Mouse (Mus musculus) erythroid progenitor cell, adult 5-6 weeks (primary cell): Measurements from ENCODE around the gene Sez6l. TPM values are rescaled to one million over a fixed set of nuclear protein-coding genes. Genes with fewer than 3 reads are reported as not detected.

Experiments
- ATAC-seq: replicated peaks from 2 replicates; pipeline ENCODE4 v1.8.0; 2016; ENCODE audit warnings: moderate number of reproducible peaks, mild to moderate bottlenecking, moderate TSS enrichment, inconsistent platforms; ENCODE audit not compliant: poor library complexity, low FRiP score, severe bottlenecking
- total RNA-seq, 2 experiments: library from RNA; stranded (forward) in 1 of 2; stranded (reverse) in 1 of 2; fragments of 150-400 nt in 1 of 2; fragments of 186-747, 209-891 nt in 1 of 2; gene quantifications; 2 replicates each; pipeline versions ENCODE4 v1.2.3 to v1.2.4; 2015 to 2017; ENCODE audit warnings: low replicate concordance in 2 of 2

The Sez6l gene
- total RNA-seq, 2 experiments from 2014 or later: not detected

- no peak for ATAC-seq
These were observed 38.7 kb downstream of the Sez6l start for GRCm38 (mm10) chr5:112538295-112538694.

GRCm38 (mm10) chr5:112535868-112536267, 41.1 kb downstream of the Sez6l start:
- no peak for ATAC-seq

- no peak for ATAC-seq
These were observed 42.8 kb downstream of the Sez6l start for GRCm38 (mm10) chr5:112534146-112534545.

GRCm38 (mm10) chr5:112533312-112534075, 43.5 kb downstream of the Sez6l start:
- no peak for ATAC-seq

- ATAC-seq: no peak
These were observed 44.1 kb downstream of the Sez6l start for GRCm38 (mm10) chr5:112532894-112533293.

GRCm38 (mm10) chr5:112532210-112532609, 44.8 kb downstream of the Sez6l start:
- ATAC-seq: no peak

- ATAC-seq: no peak
These were observed 45.9 kb downstream of the Sez6l start for GRCm38 (mm10) chr5:112531111-112531510.

- ATAC-seq: no peak
These were observed 50.0 kb downstream of the Sez6l start for GRCm38 (mm10) chr5:112526936-112527335.

GRCm38 (mm10) chr5:112526435-112526834, 50.5 kb downstream of the Sez6l start:
- no peak for ATAC-seq

GRCm38 (mm10) chr5:112525980-112526379, 51.0 kb downstream of the Sez6l start:
- ATAC-seq: no peak

- no peak for ATAC-seq
These were observed 51.7 kb downstream of the Sez6l start for GRCm38 (mm10) chr5:112525271-112525670.

- no peak for ATAC-seq
These were observed 53.2 kb downstream of the Sez6l start for GRCm38 (mm10) chr5:112523796-112524195.

GRCm38 (mm10) chr5:112523331-112523730, 53.7 kb downstream of the Sez6l start:
- ATAC-seq: no peak

GRCm38 (mm10) chr5:112521703-112522527, 55.1 kb downstream of the Sez6l start:
- no peak for ATAC-seq

- no peak for ATAC-seq
These were observed 55.9 kb downstream of the Sez6l start for GRCm38 (mm10) chr5:112520826-112521702.

GRCm38 (mm10) chr5:112518773-112519172, 58.2 kb downstream of the Sez6l start:
- no peak for ATAC-seq

- no peak for ATAC-seq
These were observed 59.5 kb downstream of the Sez6l start for GRCm38 (mm10) chr5:112517454-112517853.

- ATAC-seq: no peak
These were observed 60.5 kb downstream of the Sez6l start for GRCm38 (mm10) chr5:112516527-112516926.

- ATAC-seq: no peak
These were observed 66.6 kb downstream of the Sez6l start for GRCm38 (mm10) chr5:112510351-112510750.

GRCm38 (mm10) chr5:112509916-112510315, 67.1 kb downstream of the Sez6l start:
- ATAC-seq: no peak
